Mouse (Mus musculus): ENCODE measurements around the gene Hist2h2aa1.
"Not testable (repeated sequence)": the region's sequence is repeated elsewhere in the genome, so short reads cannot be mapped to it uniquely, and the experiment has no call there.

The Hist2h2aa1 gene

GRCm38 (mm10) chr3:96230910-96231757 is 14.2 kb upstream of the Hist2h2aa1 start:
- DNase-seq, result no peak

DNA sequence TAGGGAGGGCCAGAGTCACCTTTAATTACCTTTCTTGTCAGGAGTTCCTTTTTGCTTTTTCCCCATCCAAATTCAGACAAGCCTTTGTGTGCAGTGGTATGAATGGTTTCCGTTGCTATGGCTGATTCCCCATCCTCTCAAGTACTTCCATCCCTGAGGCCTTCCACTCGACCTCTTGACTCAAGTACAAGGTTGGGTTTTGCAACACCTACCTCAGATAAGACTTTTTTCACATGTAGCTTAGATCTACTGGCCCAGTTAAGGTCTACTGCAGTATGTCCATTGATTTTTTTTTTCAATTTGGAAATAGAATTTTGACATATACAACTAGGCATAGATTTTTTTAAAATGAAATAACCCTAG is 13.6 kb upstream of the Hist2h2aa1 start:
- DNase-seq, result no peak

GRCm38 (mm10) chr3:96234914-96235313 is 10.4 kb upstream of the Hist2h2aa1 start:
- no peak for DNase-seq

- no peak for DNase-seq
Measured at GRCm38 (mm10) chr3:96235836-96236235, 9.5 kb upstream of the Hist2h2aa1 start.

- DNase-seq, result no peak
Measured at GRCm38 (mm10) chr3:96236834-96237334, 8.4 kb upstream of the Hist2h2aa1 start.

- DNase-seq, result no peak
Measured at GRCm38 (mm10) chr3:96237335-96237903, 7.9 kb upstream of the Hist2h2aa1 start.

DNA sequence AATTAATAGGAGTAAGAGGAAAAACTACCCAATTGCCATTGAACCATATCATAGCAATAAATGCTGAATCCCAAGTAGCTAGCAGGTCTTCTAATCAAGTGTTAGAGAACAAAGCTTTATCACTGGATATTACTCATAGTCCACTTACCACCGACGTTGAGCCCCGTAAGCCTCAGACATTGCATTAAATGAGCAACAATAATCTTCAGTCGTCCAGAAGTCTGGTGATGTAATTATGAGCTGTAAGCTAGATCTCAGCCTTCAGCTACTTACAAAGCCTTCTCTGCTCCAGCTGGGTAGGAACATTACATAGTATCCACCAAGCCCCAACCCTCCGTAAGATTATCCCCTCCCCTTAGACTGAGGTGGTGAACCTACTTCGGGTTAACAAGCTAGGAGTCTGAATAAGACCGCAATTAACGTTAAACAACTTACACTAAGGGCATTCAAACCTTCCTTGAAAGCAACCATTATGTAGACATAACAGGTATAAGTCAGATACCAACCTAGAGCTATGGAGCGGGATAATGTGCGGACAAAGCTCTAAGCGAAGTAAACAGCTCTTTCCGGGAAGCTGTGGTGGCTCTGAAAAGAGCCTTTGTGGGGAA is 7.3 kb upstream of the Hist2h2aa1 start:
- DNase-seq, result no peak

GRCm38 (mm10) chr3:96238954-96239793 is 6.1 kb upstream of the Hist2h2aa1 start, which contains the start of gene Hist2h3c2:
Gene Hist2h3c2 (minus strand): TSS chr3:96239127.
- DNase-seq, result peak; percentile 48 to 65

- DNase-seq, result peak; percentile 96 to 100
Measured at GRCm38 (mm10) chr3:96239949-96240798, 5.1 kb upstream of the Hist2h2aa1 start, which contains the start of gene Hist2h2aa2. Gene Hist2h2aa2 (minus strand): TSS chr3:96240276.

GRCm38 (mm10) chr3:96240799-96241197 is 4.5 kb upstream of the Hist2h2aa1 start:
- DNase-seq, result no peak

GRCm38 (mm10) chr3:96243921-96244572 is 1.2 kb upstream of the Hist2h2aa1 start:
- no peak for DNase-seq

DNA sequence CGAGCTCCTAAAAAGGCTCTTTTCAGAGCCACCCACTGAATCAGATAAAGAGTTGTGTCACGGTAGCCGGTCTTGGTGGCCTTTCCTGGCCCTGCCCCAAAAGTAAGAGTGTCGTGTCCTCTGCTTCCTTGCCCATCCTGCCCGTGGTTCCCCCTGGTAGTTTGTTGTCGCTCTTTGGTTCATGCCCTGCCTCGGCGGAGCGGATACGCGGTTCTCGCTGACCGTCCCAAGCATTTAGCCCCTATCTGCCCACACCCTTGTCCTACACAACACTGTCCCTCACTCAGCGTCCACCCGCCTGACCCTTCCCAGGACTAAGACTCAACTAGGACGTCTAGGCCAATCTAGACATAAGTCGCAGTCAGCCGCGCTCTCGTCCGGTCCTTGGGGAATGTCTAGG is 721 bp downstream of the Hist2h2aa1 start:
- DNase-seq, result not testable (repeated sequence)

- DNase-seq, result not testable (repeated sequence)
Measured at GRCm38 (mm10) chr3:96246427-96246856, 1.1 kb downstream of the Hist2h2aa1 start, which contains the start of gene Hist2h3c1. Gene Hist2h3c1 (plus strand): TSS chr3:96246685.

- no peak for DNase-seq
Measured at GRCm38 (mm10) chr3:96247356-96248140, 2.3 kb downstream of the Hist2h2aa1 start.

DNA sequence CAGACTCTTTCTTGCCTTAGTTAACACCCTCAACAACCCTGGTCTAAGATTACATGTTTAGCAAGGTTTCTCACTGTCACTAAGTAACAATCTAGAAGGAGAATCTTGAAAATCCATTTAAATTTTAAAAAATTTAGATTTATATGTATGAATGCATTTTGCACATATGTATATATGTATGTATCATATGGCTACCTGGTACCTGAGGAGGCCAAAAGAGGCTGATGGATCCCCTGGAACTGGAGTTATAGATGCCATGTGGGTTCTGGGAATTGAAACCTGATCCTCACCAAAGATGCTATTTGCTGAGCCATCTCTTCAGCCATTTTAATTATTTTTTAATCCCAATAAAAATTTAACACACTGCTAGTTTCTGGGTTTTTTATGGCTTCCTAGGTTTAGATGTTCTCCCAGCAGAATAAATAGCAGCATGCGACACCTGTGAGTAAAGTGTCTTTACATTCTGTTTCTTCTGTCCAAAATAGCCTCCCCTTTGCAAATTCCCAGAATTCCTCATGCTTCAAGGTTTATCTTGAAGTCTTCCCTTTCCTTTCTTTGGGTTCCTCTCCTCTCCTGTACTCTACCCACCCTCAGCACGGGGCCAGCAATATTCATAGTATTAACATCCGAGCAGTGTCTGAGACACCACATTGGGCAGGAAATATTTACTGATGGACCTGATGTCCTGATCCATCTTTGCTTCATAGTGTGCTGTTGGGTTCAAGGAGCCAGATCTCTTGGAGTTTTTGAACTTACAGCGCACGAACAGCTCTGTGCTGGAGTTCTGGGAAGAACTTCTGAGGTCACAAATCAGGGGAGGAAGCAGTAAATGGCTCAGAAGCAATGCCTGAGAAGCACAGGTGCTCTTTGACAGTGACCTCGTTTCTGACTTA is 3.1 kb downstream of the Hist2h2aa1 start:
- DNase-seq, result no peak

GRCm38 (mm10) chr3:96249034-96249345 is 3.7 kb downstream of the Hist2h2aa1 start:
- no peak for DNase-seq

DNA sequence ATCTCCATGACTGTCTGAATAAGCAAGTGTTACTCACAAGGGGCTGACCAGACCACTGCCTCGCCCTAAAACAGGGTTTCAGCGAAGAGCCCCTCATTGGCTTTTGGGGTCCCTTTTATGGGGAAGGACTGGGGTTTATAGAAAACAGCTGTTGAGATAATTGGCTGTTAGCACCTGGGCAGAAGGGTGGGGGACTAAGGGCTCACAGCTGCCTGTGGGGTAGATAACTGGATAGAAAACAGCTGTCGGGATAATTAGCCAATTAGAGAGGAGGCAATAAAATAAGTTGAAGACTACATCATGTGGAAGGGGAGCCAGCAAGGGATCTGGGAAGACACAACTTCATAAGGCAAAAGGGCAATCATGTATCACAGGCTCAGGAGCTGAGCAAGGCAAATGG is 5.6 kb downstream of the Hist2h2aa1 start:
- DNase-seq, result no peak

GRCm38 (mm10) chr3:96251787-96252186 is 6.5 kb downstream of the Hist2h2aa1 start:
- no peak for DNase-seq

GRCm38 (mm10) chr3:96254683-96255355 is 9.5 kb downstream of the Hist2h2aa1 start:
- DNase-seq, result peak; percentile 16 to 39

All from cerebellum, postnatal 25 days (tissue).